Mouse (Mus musculus) lung, postnatal 4 days (tissue): ENCODE data around the gene Jph4.

Source experiments
- DNase-seq, 2 experiments: peaks; one replicate each; pipeline ENCODE4 v3.0.0; 2021

Jph4 gene

DNA sequence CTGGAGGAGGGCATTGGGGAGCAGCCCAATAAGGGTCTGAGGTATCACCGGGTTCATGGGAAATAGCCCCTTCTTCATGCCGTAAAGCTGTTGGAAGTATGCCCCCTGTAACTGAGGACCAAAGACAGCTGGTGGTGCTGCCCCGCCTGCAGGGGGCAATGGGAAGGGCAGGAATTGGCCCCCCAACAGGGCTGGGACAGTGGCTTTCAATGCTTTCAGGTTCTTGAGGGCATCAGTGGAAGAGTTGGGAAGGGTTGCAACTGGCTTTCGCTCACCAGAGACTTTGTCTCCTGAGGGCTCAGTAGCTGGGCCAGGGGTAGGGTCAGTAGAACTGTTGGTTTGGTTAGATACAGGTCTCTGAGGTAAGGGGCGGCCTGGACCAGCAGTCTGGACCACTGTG is 53.6 kb downstream of the Jph4 start:
- no peak for DNase-seq

DNA sequence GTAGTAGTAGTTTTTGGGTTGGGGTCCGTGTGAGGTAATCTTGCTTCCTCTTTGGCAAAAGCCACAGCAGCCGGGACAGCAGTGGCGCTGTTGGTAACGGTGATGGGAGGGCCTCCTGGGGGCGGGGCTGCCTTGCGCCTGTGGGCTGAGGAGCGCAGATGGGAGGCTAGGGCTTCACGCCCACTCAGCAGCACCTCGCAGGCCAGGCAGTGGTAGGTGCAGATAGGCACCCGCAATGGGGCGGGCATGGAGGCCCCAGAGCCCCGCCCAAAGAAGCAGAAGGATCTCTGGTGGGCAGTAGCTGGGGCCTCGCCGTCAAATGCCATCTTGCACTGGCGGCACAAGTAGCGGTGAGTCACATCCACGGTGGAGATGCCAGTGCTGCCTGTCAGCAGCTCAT is 54.1 kb downstream of the Jph4 start:
- DNase-seq = no peak

DNA sequence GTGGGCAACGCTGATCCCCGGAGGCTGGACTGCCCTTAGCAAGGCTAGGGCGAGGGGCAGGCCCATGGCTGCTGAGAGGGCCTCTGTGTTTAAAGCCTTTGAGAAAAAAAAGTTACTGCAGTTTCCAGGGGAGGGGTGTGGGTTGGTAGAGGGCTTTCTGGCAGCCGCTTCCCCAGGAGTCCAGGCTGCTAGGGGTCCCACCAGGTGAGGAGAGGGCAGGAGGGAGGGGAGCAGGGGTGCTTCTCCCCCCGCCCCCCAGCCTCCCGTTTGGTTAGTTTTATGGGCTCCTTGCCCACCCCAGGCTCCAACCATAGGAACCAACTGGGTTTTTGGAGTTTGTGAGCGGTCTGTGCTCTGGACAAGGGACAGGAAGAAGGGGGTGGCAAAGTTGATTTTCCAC is 54.9 kb downstream of the Jph4 start:
- no peak for DNase-seq

DNA sequence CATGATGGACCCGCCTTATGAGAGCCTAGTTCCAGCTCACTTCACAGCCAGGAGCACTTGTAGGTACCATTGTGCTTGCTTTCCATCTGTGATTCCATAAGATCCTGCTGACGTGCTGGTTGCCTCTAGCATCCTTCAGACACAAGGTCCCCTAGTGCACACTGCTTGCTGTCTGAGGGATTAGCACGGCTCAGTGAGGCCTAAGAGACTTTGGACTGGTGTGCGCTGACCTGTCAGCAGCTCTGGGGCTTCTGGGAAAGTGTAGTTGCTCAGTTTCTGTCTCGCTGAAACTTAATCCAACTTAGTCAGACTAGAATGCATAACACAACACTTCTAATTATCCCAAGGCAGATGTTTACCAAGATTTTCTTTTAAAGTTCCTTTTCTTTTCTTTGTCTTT is 56.8 kb downstream of the Jph4 start:
- DNase-seq = no peak

DNA sequence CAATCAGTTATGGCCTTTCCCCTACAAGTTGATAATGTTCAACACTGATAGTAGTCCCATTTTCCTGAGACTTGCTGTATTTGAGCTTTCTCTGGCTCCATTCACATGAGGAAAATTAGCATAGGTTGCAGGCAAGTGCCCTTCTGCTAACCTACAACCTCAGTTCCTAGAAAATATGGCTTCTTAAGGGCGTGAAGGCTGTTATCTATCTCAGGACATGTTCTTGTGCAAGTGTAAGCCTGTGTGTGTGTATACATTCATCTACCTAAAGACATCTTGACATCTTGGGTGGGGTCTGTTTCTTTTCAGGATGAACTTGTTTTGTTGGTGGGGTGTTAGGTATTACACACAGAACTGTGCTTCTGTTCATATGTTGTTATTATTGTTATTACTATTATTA is 57.7 kb downstream of the Jph4 start:
- no peak for DNase-seq
